Mouse (Mus musculus) megakaryocyte, embryonic 14.5 days (primary cell): Measurements from ENCODE around the gene Tmem138.

Experiments used
- FLI1 ChIP-seq: IDR thresholded peaks from 2 replicates; pipeline ENCODE4 v1.6.1; 2012; ENCODE audit warnings: low read length, inconsistent platforms, mixed read lengths
- GATA1 ChIP-seq: IDR thresholded peaks from 3 replicates; pipeline ENCODE4 v1.6.1; 2012; ENCODE audit warnings: mixed read lengths, low read length, inconsistent platforms, borderline replicate concordance

DNA sequence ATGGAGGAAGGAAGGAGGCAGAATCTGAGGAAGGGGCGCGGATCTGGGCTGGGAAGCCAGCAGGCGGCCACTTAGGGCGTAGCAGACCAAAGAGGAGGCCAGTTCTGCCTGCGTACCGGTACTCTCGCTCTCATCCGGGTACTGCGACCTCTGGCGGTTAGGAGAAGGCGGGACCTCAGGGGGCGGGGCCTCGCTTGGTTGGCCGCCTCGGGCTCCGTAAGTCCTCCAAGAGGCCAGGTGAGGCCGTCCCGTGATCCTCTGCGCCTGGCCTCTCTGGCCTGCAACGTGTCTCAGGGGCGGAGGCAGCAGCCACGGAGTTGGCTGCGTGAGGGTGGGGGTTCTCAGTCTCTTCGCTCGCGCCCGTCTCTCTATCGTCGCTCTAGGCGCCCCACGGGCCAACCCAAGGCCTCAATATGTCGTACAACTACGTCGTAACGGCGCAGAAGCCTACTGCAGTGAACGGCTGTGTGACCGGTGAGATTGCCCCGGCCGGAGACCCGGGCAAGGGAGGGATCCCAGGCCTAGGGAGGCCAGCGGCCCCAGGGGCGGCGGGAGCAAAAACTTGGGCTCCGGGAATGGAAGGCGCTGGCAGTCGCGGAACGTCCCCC, 28.2 kb upstream of the Tmem138 start, which contains the start of the genes Ddb1 and Tkfc:
- TF ChIP-seq GATA1 = no peak
- TF ChIP-seq FLI1 = no peak
